Mouse (Mus musculus) lung, postnatal 0 days (tissue): Measurements from ENCODE around the gene Marf1. TPM values are rescaled to one million over a fixed set of nuclear protein-coding genes. Genes with fewer than 3 reads are reported as not detected.
A peak's percentile ranks its signal among the peaks of the same experiment; 100 is the strongest.

Experiments
- ATAC-seq: fragments of 200-750 bp; cut with Nextera tagmentation; 2 replicates; pipeline ENCODE4 v1.8.0; 2017; ENCODE audit warnings: moderate library complexity
- DNase-seq: peaks from one replicate; pipeline ENCODE4 v3.0.0-alpha.2; 2016; ENCODE audit warnings: low spot score
- H3K27ac ChIP-seq: fragments of 300-500 bp; sonication (generic); 2 replicates; pipeline ENCODE4 v1.5.1; 2014; ENCODE audit warnings: antibody characterized with exemption, mild to moderate bottlenecking, low read length, mixed read lengths
- H3K27me3 ChIP-seq: fragments of 300-500 bp; sonication (generic); replicated peaks from 2 replicates; pipeline ENCODE4 v1.6.1; 2014; ENCODE audit warnings: low read length, mixed read lengths; ENCODE audit not compliant: insufficient read depth
- H3K36me3 ChIP-seq: fragments of 300-500 bp; sonication (generic); 2 replicates; pipeline ENCODE4 v1.6.1; 2014; ENCODE audit warnings: low read length, mixed read lengths; ENCODE audit not compliant: insufficient read depth
- H3K4me1 ChIP-seq: fragments of 300-500 bp; sonication (generic); 2 replicates; pipeline ENCODE4 v1.6.1; 2014; ENCODE audit warnings: antibody characterized with exemption, low read depth, low read length, mixed read lengths; ENCODE audit not compliant: insufficient read depth
- H3K4me2 ChIP-seq: fragments of 300-500 bp; sonication (generic); replicated peaks from 2 replicates; pipeline ENCODE4 v1.6.1; 2014; ENCODE audit warnings: low read depth, mild to moderate bottlenecking, low read length, moderate library complexity, mixed read lengths
- H3K4me3 ChIP-seq: fragments of 300-500 bp; sonication (generic); 2 replicates; pipeline ENCODE4 v1.5.1; 2014; ENCODE audit warnings: low read depth, low read length
- H3K9ac ChIP-seq: fragments of 300-500 bp; sonication (generic); replicated peaks from 2 replicates; pipeline ENCODE4 v1.6.1; 2014; ENCODE audit warnings: low read depth, mild to moderate bottlenecking
- H3K9me3 ChIP-seq: fragments of 300-500 bp; sonication (generic); 2 replicates; pipeline ENCODE4 v1.6.1; 2016; ENCODE audit warnings: low read length, mixed read lengths
- CTCF ChIP-seq: IDR thresholded peaks from 2 replicates; pipeline ENCODE4 v1.5.1; 2016; ENCODE audit warnings: antibody characterized with exemption, mild to moderate bottlenecking
- EP300 ChIP-seq: IDR thresholded peaks from 2 replicates; pipeline ENCODE4 v1.6.1; 2016; ENCODE audit warnings: antibody characterized with exemption, mild to moderate bottlenecking, control low read depth
- WGBS: fragments of 180-500 bp; shearing (Covaris S2); extraction: QIAGEN DNeasy Blood & Tissue Kit; methylation state at CpG from one replicate; pipeline ENCODE4 v1.1.7; 2014; 5-methylcytosine and 5-hydroxymethylcytosine counted together
- polyA plus RNA-seq: library from polyadenylated mRNA; unstranded; fragments of >200 nt; fragmentation: Nextera tagmentation; extraction: Ambion mirVana; gene quantifications from 2 replicates; pipeline ENCODE4 v1.2.1, GENCODE M21; 2015

Gene Marf1
- polyA plus RNA-seq, 1 experiment from 2014 or later: 13.2 TPM

DNA sequence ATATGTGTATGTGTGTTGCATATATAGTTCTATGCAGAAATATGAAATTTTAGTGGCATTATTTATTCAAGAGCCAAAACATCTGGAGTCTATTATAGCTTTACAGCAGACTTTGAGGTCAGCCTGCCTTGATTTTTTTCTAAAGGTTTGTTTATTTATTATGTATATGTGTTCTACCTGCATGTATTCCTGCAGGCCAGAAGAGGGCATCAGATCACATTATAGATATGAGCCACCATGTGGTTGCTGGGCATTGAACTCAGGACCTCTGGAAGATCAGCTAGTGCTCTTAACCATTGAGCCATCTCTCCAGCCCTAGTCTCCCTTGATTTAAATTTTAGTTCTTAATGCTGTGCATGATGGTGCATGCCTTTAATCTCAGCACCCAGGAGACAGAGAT lies 15.4 kb downstream of the Marf1 start:
- Histone ChIP-seq H3K4me3 (no peak overlapping the region), H3K27me3 (no peaks in the 10 kb centered on the region), H3K27ac (no peak overlapping the region), H3K4me2 (no peak overlapping the region), H3K36me3 (peaks cover 40% of the 10 kb centered on the region), H3K9ac (no peak overlapping the region), H3K4me1 (no peaks in the 10 kb centered on the region), H3K9me3 (no peaks in the 10 kb centered on the region)
- ATAC-seq: no peak
- peak; percentile 46 for TF ChIP-seq CTCF
- no peak for TF ChIP-seq EP300
- DNase-seq: no peak

GRCm38 (mm10) chr16:14143298-14143697 lies 19.9 kb downstream of the Marf1 start:
- ATAC-seq (no peak), DNase-seq (no peak)
- TF ChIP-seq CTCF: no peak
- TF ChIP-seq EP300: no peak
- no peaks in the 10 kb centered on the region for H3K4me1 ChIP-seq
- H3K9ac ChIP-seq: no peak overlapping the region
- H3K27me3 ChIP-seq: no peaks in the 10 kb centered on the region
- H3K4me3 ChIP-seq: no peak overlapping the region
- H3K36me3 ChIP-seq: peaks cover 40% of the 10 kb centered on the region
- WGBS: 46% methylated on average over 3 of the region's 3 CpGs
- no peaks in the 10 kb centered on the region for H3K9me3 ChIP-seq
- H3K4me2 ChIP-seq: no peak overlapping the region
- H3K27ac ChIP-seq: no peak overlapping the region

DNA sequence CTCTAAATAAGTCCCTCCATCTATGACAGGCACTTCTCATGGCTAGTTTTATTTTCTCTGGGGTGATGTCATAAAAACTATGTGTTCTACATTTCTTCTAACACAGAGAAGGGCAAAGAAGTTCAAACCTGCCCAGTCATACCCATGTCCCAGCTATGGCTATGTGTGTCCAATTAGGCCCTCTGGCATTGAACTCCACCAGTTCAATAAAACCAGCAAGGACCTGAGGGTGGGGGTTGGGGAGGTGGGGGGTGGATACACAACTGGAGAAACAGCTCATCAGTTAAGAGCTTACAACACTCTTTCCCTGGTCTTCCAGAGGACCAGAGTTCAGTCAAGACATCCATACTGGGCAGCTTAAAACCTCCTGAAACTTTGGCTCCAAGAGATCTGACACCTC lies 24.0 kb downstream of the Marf1 start:
- DNase-seq (no peak), ATAC-seq (no peak)
- TF ChIP-seq EP300: no peak
- TF ChIP-seq CTCF: no peak
- H3K9ac ChIP-seq: no peak overlapping the region
- H3K27me3 ChIP-seq: no peaks in the 10 kb centered on the region
- H3K4me2 ChIP-seq: no peak overlapping the region
- H3K27ac ChIP-seq: no peak overlapping the region
- no peak overlapping the region for H3K4me3 ChIP-seq
- H3K4me1 ChIP-seq: no peaks in the 10 kb centered on the region
- peaks cover 41% of the 10 kb centered on the region for H3K36me3 ChIP-seq
- no peaks in the 10 kb centered on the region for H3K9me3 ChIP-seq

DNA sequence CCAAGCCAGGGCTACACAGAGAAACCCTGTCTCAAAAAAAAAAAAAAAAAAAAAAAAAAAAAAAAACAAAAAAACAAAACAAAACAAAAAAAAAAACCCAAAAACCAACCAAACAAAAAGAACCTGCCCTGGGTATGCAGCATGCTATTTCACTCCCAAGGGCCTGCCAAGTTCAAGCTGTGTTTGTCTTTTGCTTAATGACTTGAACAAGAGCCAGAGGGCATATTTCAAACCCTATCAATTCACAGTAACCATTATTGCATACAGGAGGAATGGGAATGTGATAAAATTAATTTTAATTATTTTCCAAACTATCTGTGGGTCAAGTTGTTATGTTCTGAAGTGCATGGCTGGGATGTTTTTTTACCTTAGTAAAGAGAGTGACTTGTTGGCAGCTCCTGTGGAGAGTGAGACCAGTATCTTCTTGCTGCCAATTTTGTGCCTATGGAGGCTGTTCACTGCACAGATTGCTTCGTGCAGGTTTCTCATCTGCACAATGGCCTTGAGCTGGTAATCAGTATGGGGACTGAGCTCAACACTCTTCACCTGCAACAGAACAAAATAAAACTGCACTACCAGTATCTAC lies 25.1 kb downstream of the Marf1 start:
- H3K36me3 ChIP-seq: peaks cover 44% of the 10 kb centered on the region
- 84% methylated on average over 1 of the region's 1 CpGs for whole genome bisulfite sequencing
- DNase-seq: no peak
- H3K4me1 ChIP-seq: no peaks in the 10 kb centered on the region
- H3K9ac ChIP-seq: no peak overlapping the region
- ATAC-seq: no peak
- no peak overlapping the region for H3K4me3 ChIP-seq
- no peak overlapping the region for H3K4me2 ChIP-seq
- no peaks in the 10 kb centered on the region for H3K27me3 ChIP-seq
- H3K9me3 ChIP-seq: no peaks in the 10 kb centered on the region
- H3K27ac ChIP-seq: no peak overlapping the region
- TF ChIP-seq CTCF (no peak), EP300 (no peak)

GRCm38 (mm10) chr16:14135014-14135413 lies 28.1 kb downstream of the Marf1 start:
- Histone ChIP-seq H3K4me1 (no peaks in the 10 kb centered on the region), H3K9ac (no peak overlapping the region), H3K27ac (no peak overlapping the region), H3K36me3 (peaks cover 42% of the 10 kb centered on the region), H3K27me3 (no peaks in the 10 kb centered on the region), H3K4me2 (no peak overlapping the region), H3K4me3 (no peak overlapping the region), H3K9me3 (no peaks in the 10 kb centered on the region)
- TF ChIP-seq CTCF (no peak), EP300 (no peak)
- DNase-seq (no peak), ATAC-seq (no peak)
- WGBS: 87% methylated on average over 2 of the region's 2 CpGs

GRCm38 (mm10) chr16:14131838-14132237 lies 31.3 kb downstream of the Marf1 start:
- no peaks in the 10 kb centered on the region for H3K9me3 ChIP-seq
- 73% methylated on average over 5 of the region's 5 CpGs for WGBS
- no peaks in the 10 kb centered on the region for H3K4me1 ChIP-seq
- no peaks in the 10 kb centered on the region for H3K27me3 ChIP-seq
- TF ChIP-seq EP300: no peak
- no peak overlapping the region for H3K4me3 ChIP-seq
- no peak overlapping the region for H3K9ac ChIP-seq
- peaks cover 57% of the 10 kb centered on the region for H3K36me3 ChIP-seq
- H3K4me2 ChIP-seq: no peak overlapping the region
- peak; percentile 22 for DNase-seq
- ATAC-seq: peak; percentile 58
- H3K27ac ChIP-seq: no peak overlapping the region

GRCm38 (mm10) chr16:14131376-14131775 lies 31.8 kb downstream of the Marf1 start:
- no peak overlapping the region for H3K27ac ChIP-seq
- TF ChIP-seq CTCF: peak; percentile 39
- TF ChIP-seq EP300: no peak
- H3K9ac ChIP-seq: no peak overlapping the region
- DNase-seq: no peak
- no peaks in the 10 kb centered on the region for H3K27me3 ChIP-seq
- H3K36me3 ChIP-seq: peaks cover 57% of the 10 kb centered on the region
- H3K4me3 ChIP-seq: no peak overlapping the region
- no peak overlapping the region for H3K4me2 ChIP-seq
- no peaks in the 10 kb centered on the region for H3K4me1 ChIP-seq
- ATAC-seq: no peak; the same call in 1 of the 2 replicates
- H3K9me3 ChIP-seq: no peaks in the 10 kb centered on the region
- 70% methylated on average over 3 of the region's 3 CpGs for WGBS
